Mouse (Mus musculus) lung, adult 2 months (tissue): ENCODE measurements around the gene Lmbrd2.

Experiments
- CTCF ChIP-seq: fragments of 200-500 bp; IDR thresholded peaks from 2 replicates; pipeline ENCODE4 v1.5.1; 2011; ENCODE audit warnings: mild to moderate bottlenecking, low read length, control low read depth; ENCODE audit not compliant: insufficient read depth
- POLR2A ChIP-seq: fragments of 200-500 bp; IDR thresholded peaks from 2 replicates; pipeline ENCODE4 v1.6.1; 2011; ENCODE audit warnings: low read depth, mild to moderate bottlenecking, control low read depth, low read length, borderline replicate concordance; ENCODE audit errors: extremely low read depth

DNA sequence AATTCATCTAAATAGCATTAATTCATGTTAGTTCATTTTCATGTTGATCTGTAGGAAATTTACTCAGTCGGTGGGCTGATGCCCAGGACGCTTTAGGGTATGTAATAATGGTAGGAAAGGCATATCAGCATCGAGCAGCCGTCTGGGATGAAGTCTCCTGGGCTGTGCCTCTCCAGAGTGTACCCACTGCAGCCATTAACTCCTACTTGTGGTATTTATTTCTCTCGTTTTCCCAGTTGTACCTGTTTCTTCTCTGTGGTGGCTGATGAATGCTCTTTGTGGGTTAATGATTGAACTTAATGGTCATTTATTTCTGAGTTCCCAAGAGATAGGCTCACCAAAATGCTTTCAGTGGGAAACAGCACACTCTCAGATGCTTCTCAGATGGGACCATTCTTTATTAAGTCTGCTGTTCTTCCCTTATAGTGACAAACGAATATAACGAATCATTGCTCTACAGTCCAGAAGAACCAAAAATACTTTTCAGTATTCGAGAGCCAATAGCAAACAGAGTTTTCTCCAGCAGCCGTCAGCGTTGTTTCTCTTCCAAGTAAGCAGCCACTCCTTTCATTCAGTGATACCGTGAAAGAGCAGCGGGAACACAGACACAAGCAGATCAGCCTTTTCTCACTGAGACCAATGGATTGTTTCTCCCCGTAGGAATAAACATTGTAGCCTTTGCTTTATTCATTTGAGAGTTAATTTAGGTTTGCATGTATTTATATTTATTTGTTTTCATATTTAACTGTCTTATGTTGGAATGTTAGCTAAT, 33.9 kb upstream of the Lmbrd2 start:
- TF ChIP-seq CTCF (no peak), POLR2A (no peak)
